Mouse (Mus musculus): ENCODE data around the gene Rps7. TPM values are rescaled to one million over a fixed set of nuclear protein-coding genes. Genes with fewer than 3 reads are reported as not detected.

The Rps7 gene
- total and polyA plus RNA-seq, 2 experiments = 137 to 441 TPM

- WGBS = 81% methylated on average over 8 of the region's 8 CpGs
- no peak within 1 kb of the TSS for H3K4me3 ChIP-seq (ENCODE audit: insufficient read depth, low read depth, low read length)
- no peak within 1 kb of the TSS for H3K9ac ChIP-seq (ENCODE audit: low read depth, low read length)
- H3K79me2 ChIP-seq (ENCODE audit: control insufficient read depth, insufficient read depth, low read length) = no peaks in the 10 kb centered on the region
- H3K27me3 ChIP-seq (ENCODE audit: control insufficient read depth, insufficient read depth, low read length) = no peaks in the 10 kb centered on the region
- DNase-seq (ENCODE audit: extremely low read depth, low read depth, low spot score) = no peak
- no peaks in the 10 kb centered on the region for H3K4me1 ChIP-seq (ENCODE audit: control insufficient read depth, insufficient read depth, low read length)
- no peaks in the 10 kb centered on the region for H3K36me3 ChIP-seq (ENCODE audit: control insufficient read depth, insufficient read depth, low read length)
- no peak for TF ChIP-seq POLR2A (IDR thresholded peaks at IDR 0.05; ENCODE audit: extremely low read depth, insufficient read depth, low read length)
- no peak for TF ChIP-seq CTCF (IDR thresholded peaks at IDR 0.05; ENCODE audit: low read depth, low read length)
- no peak within 1 kb of the TSS for H3K27ac ChIP-seq (replicated peaks; ENCODE audit: insufficient read depth, low read depth, low read length)
These were observed 53.3 kb downstream of the Rps7 start, which contains the start of gene Allc for GRCm38 (mm10) chr12:28582423-28582822. Gene Allc, minus strand, starts transcription at chr12:28582523.

Other genes starting within 250 kb of the Rps7 start
- not detected in 2 replicates for gene Dcdc2c, start 83.6 kb downstream of the Rps7 start, total RNA-seq (2014; rRNA removed)
- not detected in 2 replicates for gene Dcdc2c, start 83.6 kb downstream of the Rps7 start, polyA plus RNA-seq (2012; rRNA removed)
- gene Allc, start 53.4 kb downstream of the Rps7 start, total RNA-seq (2014; rRNA removed) = not detected in 2 replicates
- not detected in 2 replicates for gene Allc, start 53.4 kb downstream of the Rps7 start, polyA plus RNA-seq (2012; rRNA removed)
- gene Colec11, start 12.6 kb downstream of the Rps7 start, total RNA-seq (2014; rRNA removed) = 57.1 and 67.2 TPM in 2 replicates
- gene Colec11, start 12.6 kb downstream of the Rps7 start, polyA plus RNA-seq (2012; rRNA removed) = 33.8 and 37.9 TPM in 2 replicates
- gene Rnaseh1, start 13.6 kb upstream of the Rps7 start, total RNA-seq (2014; rRNA removed) = 4.4 and 4.7 TPM in 2 replicates
- gene Rnaseh1, start 13.6 kb upstream of the Rps7 start, polyA plus RNA-seq (2012; rRNA removed) = 4.3 and 5.3 TPM in 2 replicates
- 101 and 119 TPM in 2 replicates for gene Adi1, start 39.3 kb upstream of the Rps7 start, total RNA-seq (2014; rRNA removed)
- 56.4 and 61.8 TPM in 2 replicates for gene Adi1, start 39.3 kb upstream of the Rps7 start, polyA plus RNA-seq (2012; rRNA removed)
- 17.2 and 18.1 TPM in 2 replicates for gene Trappc12, start 114.5 kb upstream of the Rps7 start, total RNA-seq (2014; rRNA removed)
- 13.1 and 14.3 TPM in 2 replicates for gene Trappc12, start 114.5 kb upstream of the Rps7 start, polyA plus RNA-seq (2012; rRNA removed)
- gene Eipr1, start 115.8 kb upstream of the Rps7 start, total RNA-seq (2014; rRNA removed) = 6.7 and 9.0 TPM in 2 replicates
- gene Eipr1, start 115.8 kb upstream of the Rps7 start, polyA plus RNA-seq (2012; rRNA removed) = 16.6 and 18.1 TPM in 2 replicates

Data from liver, adult 2 months (tissue).